Mouse (Mus musculus) stomach, postnatal 0 days (tissue): ENCODE data around the gene Nfkb1.

Experiments
- CTCF ChIP-seq: IDR thresholded peaks from 2 replicates; pipeline ENCODE4 v1.5.1; 2016; ENCODE audit warnings: antibody characterized with exemption, low read depth, mild to moderate bottlenecking, moderate library complexity
- EP300 ChIP-seq: optimal IDR thresholded peaks from 2 replicates; pipeline ENCODE3; 2016; ENCODE audit warnings: antibody characterized with exemption

DNA sequence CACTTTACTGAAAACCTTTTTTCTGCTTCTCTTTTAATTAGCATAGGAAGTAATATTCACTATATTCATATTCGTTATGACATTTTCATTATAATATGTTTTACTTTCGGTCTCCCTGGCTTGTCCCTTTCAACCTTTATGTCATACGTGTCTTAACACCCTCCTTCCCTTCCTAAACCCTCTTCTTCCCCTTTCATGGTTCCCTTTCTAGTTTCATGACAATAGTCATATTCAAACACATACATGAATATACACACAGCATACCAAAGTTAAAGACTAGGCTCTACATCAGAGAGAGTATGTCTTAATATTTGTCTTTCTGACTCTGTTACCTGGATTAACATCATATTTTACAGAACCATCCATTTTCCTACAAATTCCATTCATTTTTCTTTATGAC lies 28.6 kb upstream of the Nfkb1 start:
- TF ChIP-seq CTCF, result no peak
- no peak for TF ChIP-seq EP300
